Mouse (Mus musculus) liver, adult 2 months (tissue): Measurements from ENCODE around the gene Snai1. TPM values are rescaled to one million over a fixed set of nuclear protein-coding genes. Genes with fewer than 3 reads are reported as not detected.

ENCODE experiments used
- DNase-seq: peaks from one replicate; pipeline ENCODE4 v3.0.0-alpha.2; 2011; ENCODE audit warnings: low read depth, low spot score; ENCODE audit errors: extremely low read depth
- H3K27ac ChIP-seq: fragments of 200-500 bp; replicated peaks from 2 replicates; pipeline ENCODE4 v1.5.1; 2012; ENCODE audit warnings: low read depth, mild to moderate bottlenecking, control low read depth, inconsistent platforms, low read length; ENCODE audit not compliant: insufficient read depth
- H3K27me3 ChIP-seq: fragments of 200-500 bp; 2 replicates; pipeline ENCODE4 v1.6.1; 2012; ENCODE audit warnings: mild to moderate bottlenecking, moderate library complexity, low read length, inconsistent platforms; ENCODE audit not compliant: control insufficient read depth, insufficient read depth
- H3K36me3 ChIP-seq: fragments of 200-500 bp; 2 replicates; pipeline ENCODE4 v1.6.1; 2012; ENCODE audit warnings: low read length, inconsistent platforms; ENCODE audit not compliant: control insufficient read depth, insufficient read depth
- H3K4me1 ChIP-seq: fragments of 200-500 bp; 2 replicates; pipeline ENCODE4 v1.6.1; 2011; ENCODE audit warnings: low read length; ENCODE audit not compliant: control insufficient read depth, insufficient read depth
- H3K4me3 ChIP-seq: fragments of 200-500 bp; 2 replicates; pipeline ENCODE4 v1.5.1; 2011; ENCODE audit warnings: low read depth, mild to moderate bottlenecking, control low read depth, low read length, moderate library complexity; ENCODE audit not compliant: insufficient read depth
- H3K79me2 ChIP-seq: fragments of 200-500 bp; 2 replicates; pipeline ENCODE4 v1.6.1; 2012; ENCODE audit warnings: inconsistent platforms, mild to moderate bottlenecking, low read length, moderate library complexity; ENCODE audit not compliant: control insufficient read depth, insufficient read depth
- H3K9ac ChIP-seq: fragments of 200-500 bp; 2 replicates; pipeline ENCODE4 v1.6.1; 2012; ENCODE audit warnings: low read depth, mild to moderate bottlenecking, control low read depth, inconsistent platforms, low read length
- CTCF ChIP-seq: fragments of 200-500 bp; IDR thresholded peaks from 2 replicates; pipeline ENCODE4 v1.5.1; 2011; ENCODE audit warnings: low read depth, low read length, control low read depth
- POLR2A ChIP-seq: fragments of 200-500 bp; IDR thresholded peaks from 2 replicates; pipeline ENCODE4 v1.6.1; 2011; ENCODE audit warnings: low read length, control low read depth; ENCODE audit not compliant: insufficient read depth; ENCODE audit errors: extremely low read depth
- WGBS: fragments of 180-500 bp; shearing (Covaris S2); methylation state at CpG from one replicate; pipeline ENCODE4 v1.1.7; 2018; 5-methylcytosine and 5-hydroxymethylcytosine counted together
- polyA plus RNA-seq: library from polyadenylated mRNA; depleted of rRNA; stranded (reverse); fragments of >200 nt; gene quantifications from 2 replicates; pipeline ENCODE4 v1.2.3, GENCODE M21; 2012; rRNA removed
- total RNA-seq: library from RNA; depleted of rRNA; stranded (reverse); fragments of >200 nt; gene quantifications from 2 replicates; pipeline ENCODE4 v1.2.3, GENCODE M21; 2014; rRNA removed

Gene Snai1
- total RNA-seq, result 0.13 and 0.18 TPM in 2 replicates
- 2.2 and 2.7 TPM in 2 replicates for polyA plus RNA-seq

GRCm38 (mm10) chr2:167537476-167538297 lies at the start of gene Snai1:
Snai1 (plus strand) TSS chr2:167538195.
- Histone ChIP-seq H3K9ac (peak within 1 kb of the TSS; percentile 88), H3K27me3 (no peaks in the 10 kb centered on the region), H3K4me3 (peak within 1 kb of the TSS; percentile 80), H3K4me1 (no peaks in the 10 kb centered on the region), H3K79me2 (0 out of 2 replicates have a peak, but pooled peaks cover 2% of the 10 kb centered on the region), H3K27ac (no peak within 1 kb of the TSS), H3K36me3 (no peaks in the 10 kb centered on the region)
- peak; percentile 82 for TF ChIP-seq CTCF
- peak; percentile 91 for TF ChIP-seq POLR2A
- peak; percentile 82 for DNase-seq
- 1% methylated on average over 58 of the region's 58 CpGs for WGBS

- Histone ChIP-seq H3K4me1 (peaks cover 20% of the 10 kb centered on the region), H3K36me3 (no peaks in the 10 kb centered on the region), H3K27me3 (no peaks in the 10 kb centered on the region), H3K27ac (no peak overlapping the region), H3K9ac (no peak overlapping the region), H3K4me3 (no peak overlapping the region), H3K79me2 (peaks cover 35% of the 10 kb centered on the region; the same call in 1 of the 2 replicates)
- TF ChIP-seq POLR2A, result no peak
- no peak for TF ChIP-seq CTCF
- 62% methylated on average over 4 of the region's 4 CpGs for WGBS
- peak; percentile 45 for DNase-seq
Observed at GRCm38 (mm10) chr2:167490813-167491525, 47.0 kb upstream of the Snai1 start.

- 2% methylated on average over 52 of the region's 52 CpGs for WGBS
Observed at GRCm38 (mm10) chr2:167491757-167492708, 46.0 kb upstream of the Snai1 start, which contains the start of gene Rnf114. Rnf114 (plus strand) TSS chr2:167492645.

GRCm38 (mm10) chr2:167492713-167493636 lies 45.0 kb upstream of the Snai1 start, which contains the start of gene Spata2:
Spata2 (minus strand) TSS chr2:167492887.
- Histone ChIP-seq H3K36me3 (no peaks in the 10 kb centered on the region), H3K27ac (peak within 1 kb of the TSS; percentile 84), H3K4me3 (peak within 1 kb of the TSS; percentile 70), H3K27me3 (no peaks in the 10 kb centered on the region), H3K79me2 (peaks cover 19% of the 10 kb centered on the region; the same call in 1 of the 2 replicates), H3K4me1 (peaks cover 14% of the 10 kb centered on the region), H3K9ac (peak within 1 kb of the TSS; percentile 77)
- WGBS, result 2% methylated on average over 63 of the region's 63 CpGs
- DNase-seq, result peak; percentile 77
- no peak for TF ChIP-seq CTCF
- TF ChIP-seq POLR2A, result peak; percentile 40; the same call in 1 of the 2 replicates

More at GRCm38 (mm10) chr2:167491757-167492708, 46.0 kb upstream of the Snai1 start, which contains the start of gene Rnf114:
- Histone ChIP-seq H3K79me2 (peaks cover 28% of the 10 kb centered on the region; the same call in 1 of the 2 replicates), H3K27ac (peak within 1 kb of the TSS; percentile 84), H3K4me1 (peaks cover 14% of the 10 kb centered on the region), H3K27me3 (no peaks in the 10 kb centered on the region), H3K36me3 (no peaks in the 10 kb centered on the region), H3K9ac (peak within 1 kb of the TSS; percentile 77), H3K4me3 (peak within 1 kb of the TSS; percentile 70)
- no peak for DNase-seq
- TF ChIP-seq POLR2A (no peak), CTCF (no peak)
